Mouse (Mus musculus): ENCODE measurements around the gene B3gnt3.

GRCm38 (mm10) chr8:71659751-71660150 lies 41.8 kb downstream of the B3gnt3 start:
- TF ChIP-seq CTCF (IDR thresholded peaks at IDR 0.05; ENCODE audit: borderline replicate concordance, extremely low read depth, insufficient read depth, insufficient read length) = no peak
- TF ChIP-seq POLR2A (IDR thresholded peaks at IDR 0.05; ENCODE audit: borderline replicate concordance, extremely low read depth, insufficient read depth, insufficient read length, poor library complexity, severe bottlenecking) = no peak

Data from brain, embryonic 14.5 days (tissue).